Mouse (Mus musculus): ENCODE data around the gene Net1.

DNA sequence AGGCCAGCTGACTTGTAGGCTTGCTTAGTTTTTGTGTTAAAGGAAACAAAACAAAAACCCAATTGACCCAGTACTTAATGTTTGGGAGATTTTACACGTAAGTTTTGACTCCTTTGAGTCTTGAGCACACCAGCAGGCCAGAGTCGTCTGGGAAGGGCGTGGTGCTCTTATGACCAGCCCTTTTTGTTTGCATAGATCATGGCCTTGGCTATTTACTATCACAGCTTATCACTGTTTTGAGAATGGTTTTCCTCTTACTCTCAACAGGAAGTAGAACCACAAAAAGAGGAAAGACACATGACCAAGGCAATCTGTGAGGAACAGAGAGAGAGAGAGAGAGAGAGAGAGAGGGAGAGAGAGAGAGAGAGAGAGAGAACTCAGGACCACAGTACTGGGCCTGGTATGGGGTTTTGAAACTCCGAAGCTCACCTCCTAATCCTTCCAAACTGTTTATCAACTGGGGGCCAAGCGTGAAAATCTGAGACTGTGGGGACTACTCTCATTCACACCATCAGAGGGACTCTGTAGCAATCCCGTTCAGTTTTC is 10.8 kb downstream of the Net1 start:
- no peak for TF ChIP-seq POLR2A (IDR thresholded peaks at IDR 0.05; ENCODE audit: low read depth, low read length)
- no peak for TF ChIP-seq CTCF (IDR thresholded peaks at IDR 0.05; ENCODE audit: borderline replicate concordance, insufficient read depth, low read length)

Data from embryonic fibroblast, embryonic 13.5 days (primary cell).